Mouse (Mus musculus) CH12.LX (cell line): ENCODE results near the gene Exoc3l2. TPM values are rescaled to one million over a fixed set of nuclear protein-coding genes. Genes with fewer than 3 reads are reported as not detected.

Experiments
- DNase-seq: peaks from one replicate; pipeline ENCODE4 v3.0.0-alpha.2; 2013; ENCODE audit errors: extremely low read depth
- H3K27ac ChIP-seq: 2 replicates; pipeline ENCODE4 v1.5.1; 2012; ENCODE audit warnings: low read depth, mild to moderate bottlenecking, control low read depth, moderate library complexity; ENCODE audit not compliant: insufficient read depth
- H3K27me3 ChIP-seq: replicated peaks from 2 replicates; pipeline ENCODE3; 2012; ENCODE audit warnings: inconsistent platforms
- H3K36me3 ChIP-seq, 2 experiments: replicated peaks in 1 of 2; 2 replicates each; pipeline versions ENCODE3 to v1.6.1; 2012; ENCODE audit warnings: inconsistent platforms in 1 of 2, low read length in 1 of 2, mild to moderate bottlenecking in 1 of 2, mixed read lengths in 1 of 2, moderate library complexity in 1 of 2; ENCODE audit not compliant: control insufficient read depth in 1 of 2, insufficient read depth in 1 of 2
- H3K4me1 ChIP-seq, 2 experiments: 2 replicates each; pipeline ENCODE4 v1.6.1; 2012; ENCODE audit warnings: inconsistent platforms in 1 of 2, moderate library complexity in 1 of 2; ENCODE audit not compliant: insufficient read depth in 2 of 2, control insufficient read depth in 1 of 2
- H3K4me2 ChIP-seq: 2 replicates; pipeline ENCODE4 v1.6.1; 2012; ENCODE audit warnings: low read depth, mild to moderate bottlenecking, control low read depth; ENCODE audit not compliant: poor library complexity, insufficient read depth, severe bottlenecking
- H3K4me3 ChIP-seq, 3 experiments: fragments of 150-350 bp in 1 of 3; sonication (generic) in 1 of 3; replicated peaks in 1 of 3; 2 replicates each; pipeline versions ENCODE3 to v1.5.1; 2011 to 2012; ENCODE audit warnings: low read depth in 2 of 3, low read length in 2 of 3, mild to moderate bottlenecking in 2 of 3, moderate library complexity in 2 of 3, control low read depth in 1 of 3, improper control_type of control experiment in 1 of 3, inconsistent platforms in 1 of 3, mixed read lengths in 1 of 3; ENCODE audit not compliant: poor library complexity in 1 of 3
- H3K79me2 ChIP-seq: replicated peaks from 2 replicates; pipeline ENCODE4 v1.6.1; 2012; ENCODE audit warnings: mild to moderate bottlenecking, moderate library complexity; ENCODE audit not compliant: control insufficient read depth, poor library complexity, insufficient read depth, severe bottlenecking; ENCODE audit errors: extremely low read depth
- H3K9ac ChIP-seq: 2 replicates; pipeline ENCODE4 v1.6.1; 2012; ENCODE audit warnings: low read depth, mild to moderate bottlenecking, control low read depth, moderate library complexity; ENCODE audit not compliant: insufficient read depth
- H3K9me3 ChIP-seq: replicated peaks from 2 replicates; pipeline ENCODE3; 2012; ENCODE audit warnings: low read length, inconsistent platforms, mixed read lengths
- BHLHE40 ChIP-seq: IDR thresholded peaks from 2 replicates; pipeline ENCODE4 v1.6.1; 2011; ENCODE audit warnings: mild to moderate bottlenecking, low read depth, low read length, improper control_type of control experiment
- CHD1 ChIP-seq: IDR thresholded peaks from 2 replicates; pipeline ENCODE4 v1.6.1; 2012; ENCODE audit warnings: low read depth, low read length, improper control_type of control experiment, inconsistent platforms
- ELF1 ChIP-seq: IDR thresholded peaks from 2 replicates; pipeline ENCODE4 v1.6.1; 2014; ENCODE audit warnings: low read depth, mild to moderate bottlenecking, inconsistent platforms, low read length, improper control_type of control experiment
- EP300 ChIP-seq: IDR thresholded peaks from 2 replicates; pipeline ENCODE4 v1.6.1; 2011; ENCODE audit warnings: low read length, improper control_type of control experiment
- GABPA ChIP-seq: IDR thresholded peaks from 2 replicates; pipeline ENCODE4 v1.6.1; 2012; ENCODE audit warnings: low read depth, low read length, improper control_type of control experiment, inconsistent platforms; ENCODE audit not compliant: insufficient replicate concordance
- HCFC1 ChIP-seq: IDR thresholded peaks from 2 replicates; pipeline ENCODE4 v1.6.1; 2012; ENCODE audit warnings: low read depth, mild to moderate bottlenecking, inconsistent platforms, low read length, improper control_type of control experiment
- JUN ChIP-seq: IDR thresholded peaks from 2 replicates; pipeline ENCODE4 v1.6.1; 2011; ENCODE audit warnings: low read depth, mild to moderate bottlenecking, low read length, improper control_type of control experiment, moderate library complexity; ENCODE audit not compliant: insufficient read depth
- KAT2A ChIP-seq: IDR thresholded peaks from 2 replicates; pipeline ENCODE4 v1.6.1; 2012; ENCODE audit warnings: low read length, improper control_type of control experiment, inconsistent platforms; ENCODE audit not compliant: insufficient replicate concordance
- MAFK ChIP-seq: IDR thresholded peaks from 2 replicates; pipeline ENCODE4 v1.6.1; 2011; ENCODE audit warnings: low read length, improper control_type of control experiment; ENCODE audit not compliant: insufficient replicate concordance
- MAX ChIP-seq: IDR thresholded peaks from 2 replicates; pipeline ENCODE4 v1.6.1; 2011; ENCODE audit warnings: low read length, improper control_type of control experiment
- MAZ ChIP-seq: IDR thresholded peaks from 2 replicates; pipeline ENCODE4 v1.6.1; 2012; ENCODE audit warnings: low read depth, mild to moderate bottlenecking, inconsistent platforms, low read length, improper control_type of control experiment, moderate library complexity
- MEF2A ChIP-seq: IDR thresholded peaks from 2 replicates; pipeline ENCODE4 v1.6.1; 2014; ENCODE audit warnings: low read depth, mild to moderate bottlenecking, inconsistent platforms, low read length, improper control_type of control experiment, borderline replicate concordance
- MXI1 ChIP-seq: IDR thresholded peaks from 2 replicates; pipeline ENCODE4 v1.6.1; 2011; ENCODE audit warnings: mild to moderate bottlenecking, low read depth, low read length, improper control_type of control experiment
- MYC ChIP-seq: IDR thresholded peaks from 2 replicates; pipeline ENCODE4 v1.6.1; 2011; ENCODE audit warnings: low read depth, mild to moderate bottlenecking, improper control_type of control experiment, low read length
- NELFE ChIP-seq: IDR thresholded peaks from 2 replicates; pipeline ENCODE4 v1.6.1; 2011; ENCODE audit warnings: low read depth, low read length, improper control_type of control experiment
- NRF1 ChIP-seq: IDR thresholded peaks from 2 replicates; pipeline ENCODE4 v1.6.1; 2014; ENCODE audit warnings: low read depth, mild to moderate bottlenecking, inconsistent platforms, low read length, improper control_type of control experiment, moderate library complexity
- POLR2A ChIP-seq: IDR thresholded peaks from 2 replicates; pipeline ENCODE4 v1.6.1; 2011; ENCODE audit warnings: low read depth, mild to moderate bottlenecking, improper control_type of control experiment, low read length
- POLR2AphosphoS2 ChIP-seq: IDR thresholded peaks from 2 replicates; pipeline ENCODE4 v1.6.1; 2011; ENCODE audit warnings: low read depth, low read length, improper control_type of control experiment
- RAD21 ChIP-seq: IDR thresholded peaks from 2 replicates; pipeline ENCODE4 v1.6.1; 2011; ENCODE audit warnings: low read depth, mild to moderate bottlenecking, low read length, improper control_type of control experiment, moderate library complexity
- SIN3A ChIP-seq: IDR thresholded peaks from 2 replicates; pipeline ENCODE4 v1.6.1; 2012; ENCODE audit warnings: low read length, improper control_type of control experiment, inconsistent platforms
- TBP ChIP-seq: conservative IDR thresholded peaks from 2 replicates; pipeline ENCODE4 v1.6.1; 2011; ENCODE audit warnings: low read depth, low read length, improper control_type of control experiment
- TCF12 ChIP-seq: IDR thresholded peaks from 2 replicates; pipeline ENCODE4 v1.6.1; 2014; ENCODE audit warnings: low read depth, mild to moderate bottlenecking, inconsistent platforms, low read length, improper control_type of control experiment
- UBTF ChIP-seq: IDR thresholded peaks from 2 replicates; pipeline ENCODE4 v1.6.1; 2012; ENCODE audit warnings: low read depth, mild to moderate bottlenecking, inconsistent platforms, low read length, improper control_type of control experiment, moderate library complexity
- USF1 ChIP-seq: IDR thresholded peaks from 2 replicates; pipeline ENCODE4 v1.6.1; 2014; ENCODE audit warnings: low read depth, mild to moderate bottlenecking, inconsistent platforms, low read length, improper control_type of control experiment
- USF2 ChIP-seq: conservative IDR thresholded peaks from 2 replicates; pipeline ENCODE4 v1.6.1; 2011; ENCODE audit warnings: low read depth, low read length, improper control_type of control experiment
- ZC3H11A ChIP-seq: IDR thresholded peaks from 2 replicates; pipeline ENCODE4 v1.6.1; 2012; ENCODE audit warnings: low read depth, mild to moderate bottlenecking, inconsistent platforms, low read length, improper control_type of control experiment
- ZKSCAN1 ChIP-seq: IDR thresholded peaks from 2 replicates; pipeline ENCODE4 v1.6.1; 2012; ENCODE audit warnings: low read depth, inconsistent platforms, low read length, improper control_type of control experiment, borderline replicate concordance
- ZMIZ1 ChIP-seq: IDR thresholded peaks from 2 replicates; pipeline ENCODE4 v1.6.1; 2012; ENCODE audit warnings: low read depth, mild to moderate bottlenecking, inconsistent platforms, low read length, improper control_type of control experiment
- ZNF384 ChIP-seq: IDR thresholded peaks from 2 replicates; pipeline ENCODE4 v1.6.1; 2012; ENCODE audit warnings: low read depth, low read length, improper control_type of control experiment, inconsistent platforms
- dilution Hi-C: fragments of 300-500 bp; cut with MboI; formaldehyde crosslinking; loops from 2 replicates; pipeline ENCODE4 v1.14.3; 2020; ENCODE audit warnings: low sequenced_read_pairs; ENCODE audit not compliant: extremely low pct_unique_long_range_greater_than_20kb, extremely low pct_ligation_motif_present
- in situ Hi-C: fragments of 300-500 bp; cut with MboI; formaldehyde crosslinking; loops from 3 replicates; pipeline ENCODE4 v1.14.3; 2019; ENCODE audit warnings: low sequenced_read_pairs, low pct_ligation_motif_present, low pct_unique_long_range_greater_than_20kb, mixed read lengths
- polyA plus RNA-seq: library from polyadenylated mRNA; unstranded; fragments of >175 nt; gene quantifications from 2 replicates; pipeline ENCODE4 v1.2.1, GENCODE M21; 2012; ENCODE audit warnings: low read depth; ENCODE audit not compliant: insufficient read length
- total RNA-seq, 2 experiments: library from RNA; depleted of rRNA; stranded (reverse); fragments of 300-350 nt in 1 of 2; fragments of >200 nt in 1 of 2; gene quantifications; 2 replicates each; pipeline ENCODE4 v1.2.3; 2012 to 2014

Exoc3l2 gene
- total and polyA plus RNA-seq, 3 experiments: 0.08 TPM; not detected in 2

- Histone ChIP-seq H3K27me3 (no peaks in the 10 kb centered on the region), H3K9me3 (peaks cover 2% of the 10 kb centered on the region), H3K4me2 (peak overlapping the region; percentile 67), H3K36me3 (peaks cover 0 to 21% of the 10 kb centered on the region in 2 experiments), H3K4me3 (peak overlapping the region; percentile 90 to 98 (median 91)), H3K27ac (no peak overlapping the region), H3K9ac (peak overlapping the region; percentile 79), H3K79me2 (peaks cover 14% of the 10 kb centered on the region), H3K4me1 (peaks cover 15 to 32% of the 10 kb centered on the region in 2 experiments)
- TF ChIP-seq ELF1 (no peak), ZMIZ1 (no peak), ZKSCAN1 (no peak)
- dilution Hi-C loops (no loop called here), in situ Hi-C loops (loop anchor here (5.0 to 10.0 kb wide), 3 partner anchors 35 to 367 kb away; partner anchors contain the start of genes Gemin7 and Zfp296)
- DNase-seq: no peak
Measured at GRCm38 (mm10) chr7:19507612-19507981, 44.5 kb downstream of the Exoc3l2 start.

- Histone ChIP-seq H3K27me3 (no peaks in the 10 kb centered on the region), H3K4me1 (peaks cover 17 to 39% of the 10 kb centered on the region in 2 experiments), H3K4me3 (peak within 1 kb of the TSS; percentile 90 to 98 (median 91)), H3K36me3 (peaks cover 0 to 21% of the 10 kb centered on the region in 2 experiments), H3K9ac (peak within 1 kb of the TSS; percentile 79), H3K4me2 (peak within 1 kb of the TSS; percentile 78), H3K9me3 (peaks cover 2% of the 10 kb centered on the region), H3K79me2 (peaks cover 14% of the 10 kb centered on the region), H3K27ac (peak within 1 kb of the TSS; percentile 2; the same call in 1 of the 2 replicates)
- peak; percentile 93 for DNase-seq
- in situ Hi-C loops (loop anchor here (5.0 to 10.0 kb wide), 3 partner anchors 34 to 366 kb away; partner anchors contain the start of genes Gemin7 and Zfp296), dilution Hi-C loops (no loop called here)
- 0 out of 2 replicates have a peak, but pooled peaks have one; percentile 37 for TF ChIP-seq MYC
- TF ChIP-seq POLR2AphosphoS2: peak; percentile 69; the same call in 1 of the 2 replicates
- peak; percentile 48 for TF ChIP-seq NRF1
- TF ChIP-seq MAFK: no peak
- peak; percentile 69; the same call in 1 of the 2 replicates for TF ChIP-seq MXI1
- peak; percentile 48; the same call in 1 of the 2 replicates for TF ChIP-seq ZMIZ1
- TF ChIP-seq USF2: peak; percentile 97
- no peak for TF ChIP-seq UBTF
- 0 out of 2 replicates have a peak, but pooled peaks have one; percentile 20 for TF ChIP-seq MEF2A
- TF ChIP-seq MAZ: no peak
- TF ChIP-seq BHLHE40: peak; percentile 90
- TF ChIP-seq SIN3A: peak; percentile 90
- peak; percentile 74; the same call in 1 of the 2 replicates for TF ChIP-seq KAT2A
- no peak; the same call in 1 of the 2 replicates for TF ChIP-seq GABPA
- TF ChIP-seq ZNF384: no peak
- peak; percentile 67; the same call in 1 of the 2 replicates for TF ChIP-seq TCF12
- TF ChIP-seq HCFC1: peak; percentile 87
- TF ChIP-seq TBP: peak; percentile 91
- TF ChIP-seq CHD1: no peak
- TF ChIP-seq NELFE: peak; percentile 80
- peak; percentile 81 for TF ChIP-seq POLR2A
- TF ChIP-seq EP300: no peak
- no peak for TF ChIP-seq ZC3H11A
- peak; percentile 94 for TF ChIP-seq ELF1
- TF ChIP-seq MAX: peak; percentile 94
- no peak for TF ChIP-seq JUN
- peak; percentile 97 for TF ChIP-seq USF1
- no peak for TF ChIP-seq ZKSCAN1
- no peak for TF ChIP-seq RAD21
Measured at GRCm38 (mm10) chr7:19508150-19508923, 45.2 kb downstream of the Exoc3l2 start, which contains the start of the genes Bloc1s3 and Trappc6a. Bloc1s3 (minus strand) TSS chr7:19508367. Trappc6a (plus strand) TSS chr7:19508395.
